Mouse (Mus musculus) megakaryocyte, embryonic 14.5 days (primary cell): ENCODE measurements around the gene Nup188. TPM values are rescaled to one million over a fixed set of nuclear protein-coding genes. Genes with fewer than 3 reads are reported as not detected.

ENCODE experiments used
- H3K27me3 ChIP-seq: replicated peaks from 2 replicates; pipeline ENCODE3; 2012; ENCODE audit warnings: inconsistent platforms
- H3K36me3 ChIP-seq: replicated peaks from 2 replicates; pipeline ENCODE3; 2012; ENCODE audit warnings: low read length, inconsistent platforms, mixed read lengths
- H3K4me1 ChIP-seq: 2 replicates; pipeline ENCODE4 v1.6.1; 2012; ENCODE audit warnings: inconsistent platforms
- H3K4me3 ChIP-seq: replicated peaks from 2 replicates; pipeline ENCODE3; 2012; ENCODE audit warnings: moderate library complexity, mild to moderate bottlenecking, inconsistent platforms
- H3K9me3 ChIP-seq: 2 replicates; pipeline ENCODE4 v1.6.1; 2012; ENCODE audit warnings: inconsistent platforms
- FLI1 ChIP-seq: IDR thresholded peaks from 2 replicates; pipeline ENCODE4 v1.6.1; 2012; ENCODE audit warnings: low read length, inconsistent platforms, mixed read lengths
- GATA1 ChIP-seq: IDR thresholded peaks from 3 replicates; pipeline ENCODE4 v1.6.1; 2012; ENCODE audit warnings: mixed read lengths, low read length, inconsistent platforms, borderline replicate concordance
- polyA plus RNA-seq: library from polyadenylated mRNA; stranded (reverse); fragments of >175 nt; gene quantifications from 2 replicates; pipeline ENCODE4 v1.2.3, GENCODE M21; 2012; ENCODE audit warnings: low replicate concordance; ENCODE audit not compliant: insufficient read depth

Gene Nup188
- polyA plus RNA-seq, 1 experiment: 72.2 TPM

GRCm38 (mm10) chr2:30285004-30285403 is 1.2 kb upstream of the Nup188 start:
- H3K27me3 ChIP-seq: no peaks in the 10 kb centered on the region
- H3K4me1 ChIP-seq: peaks cover 47% of the 10 kb centered on the region
- peaks cover 21% of the 10 kb centered on the region for H3K36me3 ChIP-seq
- TF ChIP-seq FLI1: no peak
- no peak for TF ChIP-seq GATA1
- H3K4me3 ChIP-seq: peak overlapping the region; percentile 99
- no peaks in the 10 kb centered on the region for H3K9me3 ChIP-seq

- Histone ChIP-seq H3K36me3 (peaks cover 23% of the 10 kb centered on the region), H3K4me1 (peaks cover 52% of the 10 kb centered on the region), H3K4me3 (peak overlapping the region; percentile 99), H3K9me3 (no peaks in the 10 kb centered on the region), H3K27me3 (no peaks in the 10 kb centered on the region)
- no peak for TF ChIP-seq GATA1
- no peak for TF ChIP-seq FLI1
These were observed 598 bp upstream of the Nup188 start for GRCm38 (mm10) chr2:30285416-30286181.

- Histone ChIP-seq H3K27me3 (no peaks in the 10 kb centered on the region), H3K9me3 (no peaks in the 10 kb centered on the region), H3K36me3 (peaks cover 32% of the 10 kb centered on the region), H3K4me1 (peaks cover 56% of the 10 kb centered on the region), H3K4me3 (peak overlapping the region; percentile 99)
- TF ChIP-seq GATA1 (no peak), FLI1 (no peak)
These were observed 803 bp downstream of the Nup188 start for GRCm38 (mm10) chr2:30287027-30287373.

- no peak for TF ChIP-seq FLI1
- no peak for TF ChIP-seq GATA1
- H3K4me1 ChIP-seq: no peaks in the 10 kb centered on the region
- H3K9me3 ChIP-seq: no peaks in the 10 kb centered on the region
- H3K27me3 ChIP-seq: no peaks in the 10 kb centered on the region
- peaks cover 76% of the 10 kb centered on the region for H3K36me3 ChIP-seq
- H3K4me3 ChIP-seq: no peak overlapping the region
These were observed 13.3 kb downstream of the Nup188 start for GRCm38 (mm10) chr2:30299525-30299924.

- Histone ChIP-seq H3K4me3 (no peak overlapping the region), H3K9me3 (no peaks in the 10 kb centered on the region), H3K27me3 (no peaks in the 10 kb centered on the region), H3K4me1 (no peaks in the 10 kb centered on the region), H3K36me3 (peaks cover 81% of the 10 kb centered on the region)
- TF ChIP-seq GATA1 (no peak), FLI1 (no peak)
These were observed 13.8 kb downstream of the Nup188 start for GRCm38 (mm10) chr2:30299966-30300365.

GRCm38 (mm10) chr2:30306087-30306486 is 19.9 kb downstream of the Nup188 start:
- H3K36me3 ChIP-seq: peaks cover 98% of the 10 kb centered on the region

GRCm38 (mm10) chr2:30309351-30309750 is 23.2 kb downstream of the Nup188 start:
- H3K9me3 ChIP-seq: no peaks in the 10 kb centered on the region
- H3K4me3 ChIP-seq: no peak overlapping the region
- no peaks in the 10 kb centered on the region for H3K27me3 ChIP-seq
- H3K4me1 ChIP-seq: no peaks in the 10 kb centered on the region
- H3K36me3 ChIP-seq: peaks cover 97% of the 10 kb centered on the region
- TF ChIP-seq FLI1 (no peak), GATA1 (no peak)

More at GRCm38 (mm10) chr2:30306087-30306486, 19.9 kb downstream of the Nup188 start:
- Histone ChIP-seq H3K27me3 (no peaks in the 10 kb centered on the region), H3K9me3 (no peaks in the 10 kb centered on the region), H3K4me3 (no peak overlapping the region), H3K4me1 (no peaks in the 10 kb centered on the region)
- TF ChIP-seq GATA1 (no peak), FLI1 (no peak)

GRCm38 (mm10) chr2:30311481-30311880 is 25.3 kb downstream of the Nup188 start:
- no peak overlapping the region for H3K4me3 ChIP-seq
- H3K36me3 ChIP-seq: peaks cover 97% of the 10 kb centered on the region
- H3K4me1 ChIP-seq: no peaks in the 10 kb centered on the region
- TF ChIP-seq FLI1 (no peak), GATA1 (no peak)
- H3K27me3 ChIP-seq: no peaks in the 10 kb centered on the region
- no peaks in the 10 kb centered on the region for H3K9me3 ChIP-seq

- Histone ChIP-seq H3K4me3 (no peak overlapping the region), H3K4me1 (peaks cover 13% of the 10 kb centered on the region), H3K9me3 (no peaks in the 10 kb centered on the region), H3K36me3 (peaks cover 89% of the 10 kb centered on the region), H3K27me3 (no peaks in the 10 kb centered on the region)
- TF ChIP-seq FLI1 (no peak), GATA1 (no peak)
These were observed 29.9 kb downstream of the Nup188 start for GRCm38 (mm10) chr2:30316136-30316535.

- Histone ChIP-seq H3K36me3 (peaks cover 91% of the 10 kb centered on the region), H3K27me3 (no peaks in the 10 kb centered on the region), H3K9me3 (no peaks in the 10 kb centered on the region), H3K4me1 (peaks cover 13% of the 10 kb centered on the region), H3K4me3 (no peak overlapping the region)
- no peak for TF ChIP-seq FLI1
- TF ChIP-seq GATA1: no peak
These were observed 30.8 kb downstream of the Nup188 start for GRCm38 (mm10) chr2:30316955-30317354.
